Mouse (Mus musculus): ENCODE measurements at regions not wholly inside any gene's neighbourhood (a gene's known extent, or its start where the extent isn't known, plus 50 kb on each side); places are given as distances from the start of the nearest gene placed in this dataset.

- Histone ChIP-seq H3K4me1 (peaks cover 16% of the 10 kb centered on the region), H3K27ac (no peak overlapping the region), H3K9ac (no peak overlapping the region), H3K9me3 (replicated peaks) (no peaks in the 10 kb centered on the region), H3K36me3 (no peaks in the 10 kb centered on the region), H3K27me3 (no peaks in the 10 kb centered on the region), H3K4me2 (no peak overlapping the region), H3K4me3 (replicated peaks) (no peak overlapping the region)
- ATAC-seq (replicated peaks; ENCODE audit: low FRiP score) = no peak
- WGBS = 30% methylated on average over 5 of the region's 5 CpGs
Measured at GRCm38 (mm10) chr10:111806916-111807315, 165.5 kb upstream of the Krr1 start.

GRCm38 (mm10) chr10:111813736-111814135, 158.7 kb upstream of the Krr1 start:
- H3K4me3 ChIP-seq (replicated peaks) = no peak overlapping the region
- peaks cover 3% of the 10 kb centered on the region; the same call in 1 of the 2 replicates for H3K4me1 ChIP-seq
- ATAC-seq (replicated peaks; ENCODE audit: low FRiP score) = no peak
- no peaks in the 10 kb centered on the region for H3K9me3 ChIP-seq (replicated peaks)
- no peaks in the 10 kb centered on the region for H3K36me3 ChIP-seq
- H3K27ac ChIP-seq = no peak overlapping the region
- 87% methylated on average over 4 of the region's 4 CpGs for WGBS
- no peak overlapping the region for H3K9ac ChIP-seq
- no peaks in the 10 kb centered on the region for H3K27me3 ChIP-seq
- H3K4me2 ChIP-seq = no peak overlapping the region

- Histone ChIP-seq H3K9me3 (replicated peaks) (no peaks in the 10 kb centered on the region), H3K9ac (no peak overlapping the region), H3K27ac (no peak overlapping the region), H3K4me3 (replicated peaks) (no peak overlapping the region), H3K36me3 (no peaks in the 10 kb centered on the region), H3K27me3 (no peaks in the 10 kb centered on the region), H3K4me2 (no peak overlapping the region), H3K4me1 (peaks cover 3% of the 10 kb centered on the region; the same call in 1 of the 2 replicates)
- WGBS = 67% methylated on average over 5 of the region's 5 CpGs
- ATAC-seq (replicated peaks; ENCODE audit: low FRiP score) = no peak
Measured at GRCm38 (mm10) chr10:111814648-111815047, 157.8 kb upstream of the Krr1 start.

GRCm38 (mm10) chr10:111815160-111815559, 157.3 kb upstream of the Krr1 start:
- no peak for ATAC-seq (replicated peaks; ENCODE audit: low FRiP score)
- no peaks in the 10 kb centered on the region for H3K36me3 ChIP-seq
- H3K4me1 ChIP-seq = peaks cover 3% of the 10 kb centered on the region; the same call in 1 of the 2 replicates
- no peak overlapping the region for H3K9ac ChIP-seq
- H3K4me2 ChIP-seq = no peak overlapping the region
- WGBS = 86% methylated on average over 2 of the region's 2 CpGs
- no peak overlapping the region for H3K27ac ChIP-seq
- no peaks in the 10 kb centered on the region for H3K27me3 ChIP-seq
- no peak overlapping the region for H3K4me3 ChIP-seq (replicated peaks)
- H3K9me3 ChIP-seq (replicated peaks) = no peaks in the 10 kb centered on the region

- Histone ChIP-seq H3K4me2 (no peak overlapping the region), H3K27ac (no peak overlapping the region), H3K27me3 (no peaks in the 10 kb centered on the region), H3K4me1 (peaks cover 3% of the 10 kb centered on the region; the same call in 1 of the 2 replicates), H3K9ac (no peak overlapping the region), H3K4me3 (replicated peaks) (no peak overlapping the region), H3K36me3 (no peaks in the 10 kb centered on the region), H3K9me3 (replicated peaks) (no peaks in the 10 kb centered on the region)
- ATAC-seq (replicated peaks; ENCODE audit: low FRiP score) = no peak
- WGBS = 77% methylated on average over 7 of the region's 7 CpGs
Measured at GRCm38 (mm10) chr10:111815821-111816599, 156.5 kb upstream of the Krr1 start.

GRCm38 (mm10) chr10:111819755-111820451, 152.6 kb upstream of the Krr1 start:
- Histone ChIP-seq H3K27ac (no peak overlapping the region), H3K36me3 (no peaks in the 10 kb centered on the region), H3K4me1 (peaks cover 3% of the 10 kb centered on the region; the same call in 1 of the 2 replicates), H3K27me3 (no peaks in the 10 kb centered on the region), H3K4me2 (no peak overlapping the region), H3K9me3 (replicated peaks) (no peaks in the 10 kb centered on the region), H3K9ac (no peak overlapping the region), H3K4me3 (replicated peaks) (no peak overlapping the region)
- 92% methylated on average over 8 of the region's 8 CpGs for WGBS
- no peak for ATAC-seq (replicated peaks; ENCODE audit: low FRiP score)

GRCm38 (mm10) chr10:111824820-111825219, 147.6 kb upstream of the Krr1 start:
- ATAC-seq (replicated peaks; ENCODE audit: low FRiP score) = peak; percentile 61; the same call in 1 of the 2 replicates
- no peak overlapping the region for H3K4me2 ChIP-seq
- no peak overlapping the region for H3K27ac ChIP-seq
- H3K9me3 ChIP-seq (replicated peaks) = no peaks in the 10 kb centered on the region
- H3K4me3 ChIP-seq (replicated peaks) = no peak overlapping the region
- 63% methylated on average over 4 of the region's 4 CpGs for WGBS
- no peak overlapping the region for H3K9ac ChIP-seq
- peaks cover 6% of the 10 kb centered on the region; the same call in 1 of the 2 replicates for H3K4me1 ChIP-seq
- H3K36me3 ChIP-seq = no peaks in the 10 kb centered on the region
- no peaks in the 10 kb centered on the region for H3K27me3 ChIP-seq

- Histone ChIP-seq H3K9ac (no peak overlapping the region), H3K4me2 (no peak overlapping the region), H3K4me3 (replicated peaks) (no peak overlapping the region), H3K9me3 (replicated peaks) (no peaks in the 10 kb centered on the region), H3K4me1 (peaks cover 6% of the 10 kb centered on the region; the same call in 1 of the 2 replicates), H3K36me3 (no peaks in the 10 kb centered on the region), H3K27me3 (no peaks in the 10 kb centered on the region), H3K27ac (no peak overlapping the region)
- WGBS = 87% methylated on average over 4 of the region's 4 CpGs
- ATAC-seq (replicated peaks; ENCODE audit: low FRiP score) = no peak
Measured at GRCm38 (mm10) chr10:111826033-111826754, 146.3 kb upstream of the Krr1 start.

- 50% methylated on average over 3 of the region's 3 CpGs for WGBS
- H3K4me3 ChIP-seq (replicated peaks) = no peak overlapping the region
- no peak overlapping the region for H3K9ac ChIP-seq
- peaks cover 6% of the 10 kb centered on the region; the same call in 1 of the 2 replicates for H3K4me1 ChIP-seq
- H3K27ac ChIP-seq = no peak overlapping the region
- no peaks in the 10 kb centered on the region for H3K36me3 ChIP-seq
- no peaks in the 10 kb centered on the region for H3K27me3 ChIP-seq
- H3K9me3 ChIP-seq (replicated peaks) = no peaks in the 10 kb centered on the region
- ATAC-seq (replicated peaks; ENCODE audit: low FRiP score) = no peak
- no peak overlapping the region for H3K4me2 ChIP-seq
Measured at GRCm38 (mm10) chr10:111827246-111827645, 145.2 kb upstream of the Krr1 start.

- H3K9ac ChIP-seq = no peak overlapping the region
- no peaks in the 10 kb centered on the region for H3K27me3 ChIP-seq
- peaks cover 6% of the 10 kb centered on the region; the same call in 1 of the 2 replicates for H3K4me1 ChIP-seq
- H3K9me3 ChIP-seq (replicated peaks) = no peaks in the 10 kb centered on the region
- H3K36me3 ChIP-seq = no peaks in the 10 kb centered on the region
- no peak for ATAC-seq (replicated peaks; ENCODE audit: low FRiP score)
- H3K4me2 ChIP-seq = no peak overlapping the region
- H3K27ac ChIP-seq = no peak overlapping the region
- WGBS = 87% methylated on average over 4 of the region's 4 CpGs
- no peak overlapping the region for H3K4me3 ChIP-seq (replicated peaks)
Measured at GRCm38 (mm10) chr10:111827930-111828329, 144.5 kb upstream of the Krr1 start.

GRCm38 (mm10) chr10:111828610-111829009, 143.9 kb upstream of the Krr1 start:
- Histone ChIP-seq H3K4me1 (peaks cover 6% of the 10 kb centered on the region; the same call in 1 of the 2 replicates), H3K4me2 (no peak overlapping the region), H3K27me3 (no peaks in the 10 kb centered on the region), H3K4me3 (replicated peaks) (no peak overlapping the region), H3K9me3 (replicated peaks) (no peaks in the 10 kb centered on the region), H3K36me3 (no peaks in the 10 kb centered on the region), H3K9ac (no peak overlapping the region), H3K27ac (no peak overlapping the region)
- 90% methylated on average over 4 of the region's 4 CpGs for WGBS
- no peak for ATAC-seq (replicated peaks; ENCODE audit: low FRiP score)

GRCm38 (mm10) chr10:111829291-111829690, 143.2 kb upstream of the Krr1 start:
- no peaks in the 10 kb centered on the region for H3K27me3 ChIP-seq
- no peak overlapping the region for H3K4me2 ChIP-seq
- no peak overlapping the region for H3K4me3 ChIP-seq (replicated peaks)
- no peak for ATAC-seq (replicated peaks; ENCODE audit: low FRiP score)
- H3K4me1 ChIP-seq = peaks cover 8% of the 10 kb centered on the region; the same call in 1 of the 2 replicates
- 97% methylated on average over 2 of the region's 2 CpGs for WGBS
- no peak overlapping the region for H3K27ac ChIP-seq
- no peaks in the 10 kb centered on the region for H3K36me3 ChIP-seq
- H3K9ac ChIP-seq = no peak overlapping the region
- H3K9me3 ChIP-seq (replicated peaks) = no peaks in the 10 kb centered on the region

Measured in kidney, embryonic 15.5 days (tissue).